ENCODE assay signal across 20 mouse cellular contexts in the genomic region with DNA sequence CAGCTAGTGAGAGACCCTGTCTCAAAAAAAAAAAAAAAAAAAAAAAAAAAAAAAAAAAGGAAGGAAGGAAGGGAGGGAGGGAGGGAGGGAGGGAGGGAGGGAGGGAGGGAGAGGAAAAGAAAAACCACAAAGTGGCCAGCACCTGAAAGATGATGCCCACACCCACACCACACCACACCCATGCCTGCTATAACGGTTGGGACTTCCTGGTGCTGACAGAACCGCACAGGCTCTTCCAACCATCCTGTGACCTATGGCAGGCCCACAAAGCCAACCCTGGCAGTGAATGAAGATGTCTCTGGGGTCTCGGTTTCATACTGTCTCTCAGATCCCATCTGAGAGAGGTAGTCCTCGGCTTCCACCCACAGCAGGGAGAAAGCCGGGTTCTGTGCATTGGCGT. TPM values are rescaled to one million over a fixed set of nuclear protein-coding genes. Genes with fewer than 3 reads are reported as not detected.
"Had no signal": no experiment of that assay in that cellular context is flagged by ENCODE, and none has a peak within 500 bp of the region (broad histone marks: within the 10 kb centered on the region; RNA-seq: fewer than 3 reads in every experiment).

No protein-coding gene starts in this region.

- H3K9me3 ChIP-seq: limb, embryonic 12.5 days had no signal

- H3K27ac ChIP-seq: layer of hippocampus, adult 2 months; limb, embryonic 12.5 days; liver, embryonic 14.5 days; neural tube, embryonic 13.5 days had no signal

- H3K4me2 ChIP-seq: limb, embryonic 12.5 days; midbrain, embryonic 11.5 days; neural tube, embryonic 13.5 days had no signal

- ATAC-seq: midbrain, embryonic 16.5 days had no signal

- H3K4me3 ChIP-seq: layer of hippocampus, adult 2 months; limb, embryonic 12.5 days; megakaryocyte, embryonic 14.5 days; neural tube, embryonic 13.5 days had no signal

- H3K27me3 ChIP-seq: neural tube, embryonic 13.5 days had no signal

- DNase-seq: kidney, postnatal 10 days; kidney, postnatal 4 days; lung, adult 18-20 months; lung, postnatal 4 days; right cerebral cortex, postnatal 4 days; spleen, adult 18-20 months; thymus, adult 18-20 months; thymus, postnatal 14 days had no signal

- H3K9ac ChIP-seq: limb, embryonic 12.5 days; liver, embryonic 14.5 days; neural tube, embryonic 13.5 days had no signal

- H3K36me3 ChIP-seq: limb, embryonic 12.5 days; neural tube, embryonic 13.5 days had no signal

- H3K4me1 ChIP-seq: megakaryocyte, embryonic 14.5 days had no signal

RNA-seq across cellular contexts. Expression of a gene that starts 12.2 kb away (rescaled TPM):
- total RNA-seq: layer of hippocampus, adult 2 months; layer of hippocampus, postnatal 10 days; left cerebral cortex, postnatal 36 days; liver, adult 2 months had no signal
- polyA plus RNA-seq: kidney, embryonic 14.5 days; limb, embryonic 12.5 days; liver, adult 2 months; liver, embryonic 14.5 days; midbrain, embryonic 11.5 days; midbrain, embryonic 16.5 days; neural tube, embryonic 13.5 days; stomach, embryonic 14.5 days had no signal

RNA-seq across cellular contexts. Expression of a gene that starts 18.3 kb away (rescaled TPM):
- total RNA-seq: layer of hippocampus, adult 2 months; left cerebral cortex, postnatal 36 days; liver, adult 2 months had no signal
- polyA plus RNA-seq: kidney, embryonic 14.5 days; limb, embryonic 12.5 days; liver, adult 2 months; liver, embryonic 14.5 days; midbrain, embryonic 16.5 days; neural tube, embryonic 13.5 days; stomach, embryonic 14.5 days had no signal
